Mouse (Mus musculus): ENCODE data around the gene Nxph3. TPM values are rescaled to one million over a fixed set of nuclear protein-coding genes. Genes with fewer than 3 reads are reported as not detected.

Gene Nxph3
- polyA plus RNA-seq, 1 experiment from 2014 or later: 0.75 TPM

GRCm38 (mm10) chr11:95500412-95500811 is 14.0 kb downstream of the Nxph3 start:
- Histone ChIP-seq H3K9me3 (replicated peaks; ENCODE audit: low read length) (no peaks in the 10 kb centered on the region), H3K4me2 (ENCODE audit: low read length) (no peak overlapping the region), H3K27me3 (ENCODE audit: insufficient read depth, low read length) (no peaks in the 10 kb centered on the region), H3K4me3 (replicated peaks; ENCODE audit: low read depth, low read length) (no peak overlapping the region), H3K9ac (ENCODE audit: low read depth, low read length) (no peak overlapping the region), H3K36me3 (ENCODE audit: insufficient read depth, low read length) (0 out of 2 replicates have a peak, but pooled peaks cover 5% of the 10 kb centered on the region), H3K4me1 (replicated peaks; ENCODE audit: insufficient read depth, low read length) (0 out of 2 replicates have a peak, but pooled peaks cover 9% of the 10 kb centered on the region), H3K27ac (no peak overlapping the region)
- no peak for ATAC-seq (replicated peaks; ENCODE audit: low FRiP score, low read depth)
- 36% methylated on average over 4 of the region's 4 CpGs for WGBS
- no peak for TF ChIP-seq CTCF (IDR thresholded peaks at IDR 0.05; ENCODE audit: low read depth)
- DNase-seq (ENCODE audit: low spot score): no peak

GRCm38 (mm10) chr11:95497921-95498320 is 16.4 kb downstream of the Nxph3 start:
- Histone ChIP-seq H3K4me3 (replicated peaks; ENCODE audit: low read depth, low read length) (no peak overlapping the region), H3K9ac (ENCODE audit: low read depth, low read length) (no peak overlapping the region), H3K27me3 (ENCODE audit: insufficient read depth, low read length) (no peaks in the 10 kb centered on the region), H3K4me2 (ENCODE audit: low read length) (no peak overlapping the region), H3K4me1 (replicated peaks; ENCODE audit: insufficient read depth, low read length) (no peaks in the 10 kb centered on the region), H3K9me3 (replicated peaks; ENCODE audit: low read length) (no peaks in the 10 kb centered on the region), H3K27ac (no peak overlapping the region), H3K36me3 (ENCODE audit: insufficient read depth, low read length) (0 out of 2 replicates have a peak, but pooled peaks cover 8% of the 10 kb centered on the region)
- WGBS: 85% methylated on average over 5 of the region's 5 CpGs
- no peak for ATAC-seq (replicated peaks; ENCODE audit: low FRiP score, low read depth)
- TF ChIP-seq CTCF (IDR thresholded peaks at IDR 0.05; ENCODE audit: low read depth): no peak
- no peak for DNase-seq (ENCODE audit: low spot score)

GRCm38 (mm10) chr11:95495883-95496282 is 18.5 kb downstream of the Nxph3 start:
- TF ChIP-seq CTCF (IDR thresholded peaks at IDR 0.05; ENCODE audit: low read depth): no peak
- DNase-seq (ENCODE audit: low spot score) (no peak), ATAC-seq (replicated peaks; ENCODE audit: low FRiP score, low read depth) (no peak)
- H3K9me3 ChIP-seq (replicated peaks; ENCODE audit: low read length): no peaks in the 10 kb centered on the region
- H3K27me3 ChIP-seq (ENCODE audit: insufficient read depth, low read length): no peaks in the 10 kb centered on the region
- H3K4me2 ChIP-seq (ENCODE audit: low read length): no peak overlapping the region
- H3K27ac ChIP-seq: no peak overlapping the region
- H3K36me3 ChIP-seq (ENCODE audit: insufficient read depth, low read length): 0 out of 2 replicates have a peak, but pooled peaks cover 19% of the 10 kb centered on the region
- no peaks in the 10 kb centered on the region for H3K4me1 ChIP-seq (replicated peaks; ENCODE audit: insufficient read depth, low read length)
- no peak overlapping the region for H3K9ac ChIP-seq (ENCODE audit: low read depth, low read length)
- WGBS: 71% methylated on average over 9 of the region's 9 CpGs
- no peak overlapping the region for H3K4me3 ChIP-seq (replicated peaks; ENCODE audit: low read depth, low read length)

GRCm38 (mm10) chr11:95494374-95494773 is 20.0 kb downstream of the Nxph3 start:
- Histone ChIP-seq H3K4me2 (ENCODE audit: low read length) (no peak overlapping the region), H3K27ac (no peak overlapping the region), H3K9ac (ENCODE audit: low read depth, low read length) (no peak overlapping the region), H3K4me1 (replicated peaks; ENCODE audit: insufficient read depth, low read length) (no peaks in the 10 kb centered on the region), H3K4me3 (replicated peaks; ENCODE audit: low read depth, low read length) (no peak overlapping the region), H3K9me3 (replicated peaks; ENCODE audit: low read length) (no peaks in the 10 kb centered on the region), H3K36me3 (ENCODE audit: insufficient read depth, low read length) (peaks cover 33% of the 10 kb centered on the region; the same call in 1 of the 2 replicates), H3K27me3 (ENCODE audit: insufficient read depth, low read length) (no peaks in the 10 kb centered on the region)
- ATAC-seq (replicated peaks; ENCODE audit: low FRiP score, low read depth) (no peak), DNase-seq (ENCODE audit: low spot score) (no peak)
- TF ChIP-seq CTCF (IDR thresholded peaks at IDR 0.05; ENCODE audit: low read depth): no peak
- 59% methylated on average over 3 of the region's 3 CpGs for WGBS

DNA sequence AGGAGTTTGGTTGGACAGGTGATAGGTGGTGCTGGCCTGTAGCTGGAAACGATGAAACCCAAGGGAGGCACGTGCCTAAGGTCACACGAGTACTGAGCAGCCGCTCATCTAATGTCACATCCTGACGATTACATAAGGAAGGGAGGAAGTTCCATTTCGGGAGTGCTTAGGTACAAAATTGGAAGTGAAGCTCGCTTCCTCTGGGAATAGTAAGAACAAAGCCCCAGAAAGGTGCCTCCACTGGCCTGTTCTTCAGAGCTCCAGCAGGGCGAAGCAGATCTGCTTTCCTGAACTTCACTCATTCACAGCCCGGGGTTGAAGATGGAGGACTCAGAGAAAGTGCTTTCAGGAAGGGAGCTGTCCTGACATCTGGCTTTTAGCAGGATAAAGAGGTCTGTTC is 20.4 kb downstream of the Nxph3 start:
- no peak overlapping the region for H3K4me2 ChIP-seq (ENCODE audit: low read length)
- H3K9me3 ChIP-seq (replicated peaks; ENCODE audit: low read length): no peaks in the 10 kb centered on the region
- DNase-seq (ENCODE audit: low spot score) (no peak), ATAC-seq (replicated peaks; ENCODE audit: low FRiP score, low read depth) (no peak)
- 63% methylated on average over 9 of the region's 9 CpGs for WGBS
- no peaks in the 10 kb centered on the region for H3K4me1 ChIP-seq (replicated peaks; ENCODE audit: insufficient read depth, low read length)
- H3K9ac ChIP-seq (ENCODE audit: low read depth, low read length): no peak overlapping the region
- no peak overlapping the region for H3K27ac ChIP-seq
- no peak for TF ChIP-seq CTCF (IDR thresholded peaks at IDR 0.05; ENCODE audit: low read depth)
- H3K4me3 ChIP-seq (replicated peaks; ENCODE audit: low read depth, low read length): no peak overlapping the region
- no peaks in the 10 kb centered on the region for H3K27me3 ChIP-seq (ENCODE audit: insufficient read depth, low read length)
- peaks cover 36% of the 10 kb centered on the region for H3K36me3 ChIP-seq (ENCODE audit: insufficient read depth, low read length)

GRCm38 (mm10) chr11:95493010-95493409 is 21.4 kb downstream of the Nxph3 start:
- WGBS: 90% methylated on average over 4 of the region's 4 CpGs
- no peak overlapping the region for H3K4me3 ChIP-seq (replicated peaks; ENCODE audit: low read depth, low read length)
- peaks cover 41% of the 10 kb centered on the region for H3K36me3 ChIP-seq (ENCODE audit: insufficient read depth, low read length)
- H3K9me3 ChIP-seq (replicated peaks; ENCODE audit: low read length): no peaks in the 10 kb centered on the region
- no peak for TF ChIP-seq CTCF (IDR thresholded peaks at IDR 0.05; ENCODE audit: low read depth)
- no peaks in the 10 kb centered on the region for H3K4me1 ChIP-seq (replicated peaks; ENCODE audit: insufficient read depth, low read length)
- no peak for DNase-seq (ENCODE audit: low spot score)
- no peak overlapping the region for H3K27ac ChIP-seq
- no peak overlapping the region for H3K9ac ChIP-seq (ENCODE audit: low read depth, low read length)
- no peak for ATAC-seq (replicated peaks; ENCODE audit: low FRiP score, low read depth)
- H3K4me2 ChIP-seq (ENCODE audit: low read length): no peak overlapping the region
- no peaks in the 10 kb centered on the region for H3K27me3 ChIP-seq (ENCODE audit: insufficient read depth, low read length)

DNA sequence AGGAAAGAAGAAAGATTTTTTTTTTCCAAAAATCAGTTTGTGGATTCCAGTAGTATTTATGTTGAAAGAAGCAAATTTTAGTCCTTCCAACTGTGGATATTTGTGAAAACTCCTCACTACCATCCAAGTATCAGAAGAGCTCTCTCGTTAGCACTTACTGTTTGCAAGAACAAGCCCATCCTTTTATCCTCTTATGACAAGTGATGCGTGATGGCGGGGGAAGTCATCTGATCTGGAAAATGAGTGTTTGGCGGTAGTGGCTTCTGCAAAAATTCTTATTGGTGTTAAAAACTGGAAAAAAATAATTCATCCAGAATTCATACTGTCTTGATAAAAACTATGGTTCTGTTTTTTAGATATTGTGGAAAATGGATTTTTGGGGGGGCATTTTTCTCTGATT is 22.1 kb downstream of the Nxph3 start:
- Histone ChIP-seq H3K4me1 (replicated peaks; ENCODE audit: insufficient read depth, low read length) (no peaks in the 10 kb centered on the region), H3K4me2 (ENCODE audit: low read length) (no peak overlapping the region), H3K36me3 (ENCODE audit: insufficient read depth, low read length) (peaks cover 39% of the 10 kb centered on the region), H3K9me3 (replicated peaks; ENCODE audit: low read length) (no peaks in the 10 kb centered on the region), H3K27me3 (ENCODE audit: insufficient read depth, low read length) (no peaks in the 10 kb centered on the region), H3K9ac (ENCODE audit: low read depth, low read length) (no peak overlapping the region), H3K4me3 (replicated peaks; ENCODE audit: low read depth, low read length) (no peak overlapping the region), H3K27ac (no peak overlapping the region)
- DNase-seq (ENCODE audit: low spot score): no peak
- 79% methylated on average over 4 of the region's 4 CpGs for WGBS
- TF ChIP-seq CTCF (IDR thresholded peaks at IDR 0.05; ENCODE audit: low read depth): no peak
- ATAC-seq (replicated peaks; ENCODE audit: low FRiP score, low read depth): no peak

All from kidney, postnatal 0 days (tissue).